Mouse (Mus musculus) MEL (cell line): ENCODE measurements around the gene 3110082I17Rik.

Experiments
- CTCF ChIP-seq, 3 experiments: IDR thresholded peaks in 2 of 3; conservative IDR thresholded peaks in 1 of 3; 2 replicates each; pipeline ENCODE4 v1.5.1; 2011 to 2012; ENCODE audit warnings: low read length in 3 of 3, low read depth in 2 of 3, mild to moderate bottlenecking in 2 of 3, improper control_type of control experiment in 1 of 3, inconsistent platforms in 1 of 3, mixed read lengths in 1 of 3, moderate library complexity in 1 of 3; ENCODE audit not compliant: control insufficient read depth in 1 of 3, insufficient read depth in 1 of 3, poor library complexity in 1 of 3, severe bottlenecking in 1 of 3
- E2F4 ChIP-seq: IDR thresholded peaks from 2 replicates; pipeline ENCODE4 v1.6.1; 2011; ENCODE audit warnings: low read depth, low read length, improper control_type of control experiment, borderline replicate concordance
- GATA1 ChIP-seq: IDR thresholded peaks from 2 replicates; pipeline ENCODE4 v1.6.1; 2011; ENCODE audit warnings: low read depth, low read length, improper control_type of control experiment
- HCFC1 ChIP-seq: IDR thresholded peaks from 2 replicates; pipeline ENCODE4 v1.6.1; 2012; ENCODE audit warnings: low read depth, mild to moderate bottlenecking, inconsistent platforms, low read length, improper control_type of control experiment, moderate library complexity
- MAFK ChIP-seq: IDR thresholded peaks from 2 replicates; pipeline ENCODE4 v1.6.1; 2011; ENCODE audit warnings: low read depth, mild to moderate bottlenecking, low read length, improper control_type of control experiment, borderline replicate concordance
- MAX ChIP-seq: IDR thresholded peaks from 2 replicates; pipeline ENCODE4 v1.6.1; 2011; ENCODE audit warnings: low read length, improper control_type of control experiment
- POLR2A ChIP-seq, 2 experiments: IDR thresholded peaks; 2 replicates each; pipeline ENCODE4 v1.6.1; 2011 to 2012; ENCODE audit warnings: low read length in 2 of 2, mild to moderate bottlenecking in 2 of 2, control low read depth in 1 of 2, improper control_type of control experiment in 1 of 2, low read depth in 1 of 2, moderate library complexity in 1 of 2; ENCODE audit not compliant: control insufficient read depth in 1 of 2, insufficient read depth in 1 of 2, poor library complexity in 1 of 2
- POLR2AphosphoS5 ChIP-seq: IDR thresholded peaks from 2 replicates; pipeline ENCODE4 v1.6.1; 2012; ENCODE audit warnings: low read depth, borderline replicate concordance, mild to moderate bottlenecking, inconsistent platforms, low read length, moderate library complexity, mixed read lengths
- SIN3A ChIP-seq: IDR thresholded peaks from 2 replicates; pipeline ENCODE4 v1.6.1; 2012; ENCODE audit warnings: low read length, improper control_type of control experiment, inconsistent platforms
- ZC3H11A ChIP-seq: IDR thresholded peaks from 2 replicates; pipeline ENCODE4 v1.6.1; 2012; ENCODE audit warnings: low read depth, mild to moderate bottlenecking, inconsistent platforms, low read length, improper control_type of control experiment
- ZNF384 ChIP-seq: IDR thresholded peaks from 2 replicates; pipeline ENCODE4 v1.6.1; 2012; ENCODE audit warnings: low read depth, mild to moderate bottlenecking, inconsistent platforms, low read length, improper control_type of control experiment

DNA sequence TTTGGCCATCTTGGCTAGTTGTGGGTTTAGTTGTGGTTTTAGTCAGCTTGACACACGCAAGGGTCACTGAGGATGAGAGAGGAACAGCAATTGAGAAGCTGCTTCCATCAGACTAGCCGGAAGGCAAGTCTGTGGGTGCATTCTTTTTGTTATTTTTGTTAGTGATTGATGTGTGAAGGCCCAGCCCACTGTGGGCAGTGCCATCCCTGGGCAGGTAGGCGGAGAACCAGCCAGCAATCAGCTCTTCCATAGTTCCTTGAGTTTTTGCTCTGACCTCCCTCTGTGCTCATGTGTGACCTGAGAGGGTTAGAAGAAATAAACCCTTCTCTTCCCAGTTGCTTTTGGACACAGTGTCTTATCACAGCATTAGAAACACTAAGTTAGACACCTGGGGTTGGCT is 87.2 kb downstream of the 3110082I17Rik start:
- TF ChIP-seq ZNF384 (no peak), CTCF (IDR thresholded peaks at IDR 0.05 in 2 of 3, conservative IDR thresholded peaks at IDR 0.05 in 1 of 3; ENCODE audit: control insufficient read depth in 1 of 3, insufficient read depth in 1 of 3, low read depth in 2 of 3, low read length in 3 of 3, poor library complexity in 1 of 3, severe bottlenecking in 1 of 3) (no peak), POLR2A (IDR thresholded peaks at IDR 0.05; ENCODE audit: control insufficient read depth in 1 of 2, insufficient read depth in 1 of 2, low read depth in 1 of 2, low read length in 2 of 2, poor library complexity in 1 of 2) (no peak), E2F4 (no peak), MAX (no peak), GATA1 (no peak), HCFC1 (no peak), MAFK (no peak), SIN3A (no peak), POLR2AphosphoS5 (no peak), ZC3H11A (no peak)
